Mouse (Mus musculus): ENCODE results near the gene Rtn4r.

GRCm38 (mm10) chr16:18096348-18096747 is 31.1 kb upstream of the Rtn4r start:
- TF ChIP-seq CTCF (IDR thresholded peaks at IDR 0.05 in 2 of 3, conservative IDR thresholded peaks at IDR 0.05 in 1 of 3; ENCODE audit: control insufficient read depth in 1 of 3, insufficient read depth in 1 of 3, low read depth in 2 of 3, low read length in 3 of 3, poor library complexity in 1 of 3, severe bottlenecking in 1 of 3) (no peak), RAD21 (IDR thresholded peaks at IDR 0.05; ENCODE audit: low read depth, low read length) (no peak), MEF2A (IDR thresholded peaks at IDR 0.05; ENCODE audit: extremely low read depth, insufficient replicate concordance, low read depth, low read length, poor library complexity, severe bottlenecking) (no peak), POLR2AphosphoS2 (IDR thresholded peaks at IDR 0.05; ENCODE audit: low read length) (no peak), MAZ (IDR thresholded peaks at IDR 0.05; ENCODE audit: low read depth, low read length) (no peak), GATA1 (IDR thresholded peaks at IDR 0.05; ENCODE audit: low read depth, low read length) (no peak), POLR2A (IDR thresholded peaks at IDR 0.05; ENCODE audit: control insufficient read depth in 1 of 2, insufficient read depth in 1 of 2, low read depth in 1 of 2, low read length in 2 of 2, poor library complexity in 1 of 2) (no peak), ZC3H11A (IDR thresholded peaks at IDR 0.05; ENCODE audit: low read depth, low read length) (no peak), CHD2 (IDR thresholded peaks at IDR 0.05; ENCODE audit: low read length) (no peak), MAX (IDR thresholded peaks at IDR 0.05; ENCODE audit: low read length) (no peak), TCF12 (IDR thresholded peaks at IDR 0.05; ENCODE audit: low read depth, low read length) (no peak), USF1 (IDR thresholded peaks at IDR 0.05; ENCODE audit: low read depth, low read length) (no peak)
